Mouse (Mus musculus) bone marrow macrophage, adult 2 months (primary cell): ENCODE measurements around the gene Ate1.

Experiments used
- CTCF ChIP-seq: IDR thresholded peaks from 2 replicates; pipeline ENCODE4 v1.5.1; 2012; ENCODE audit warnings: low read depth, mild to moderate bottlenecking, low read length, moderate library complexity
- POLR2A ChIP-seq: IDR thresholded peaks from 2 replicates; pipeline ENCODE4 v1.6.1; 2012; ENCODE audit warnings: mild to moderate bottlenecking, low read depth, low read length, borderline replicate concordance

- TF ChIP-seq POLR2A: no peak
- TF ChIP-seq CTCF: no peak
Measured at GRCm38 (mm10) chr7:130555597-130555996, 35.4 kb upstream of the Ate1 start.
